Mouse (Mus musculus) left cerebral cortex, adult 2 months (tissue): ENCODE results near the gene Gm21972. TPM values are rescaled to one million over a fixed set of nuclear protein-coding genes. Genes with fewer than 3 reads are reported as not detected.

ENCODE experiments used
- DNase-seq, 2 experiments: peaks; one replicate each; pipeline ENCODE4 v3.0.0; 2021 to 2022; ENCODE audit warnings: low spot score in 2 of 2, mixed read lengths in 1 of 2; ENCODE audit errors: extremely low spot score in 1 of 2
- H3K27ac ChIP-seq: fragments of 200-600 bp; 2 replicates; pipeline ENCODE4 v1.8.1; 2022
- H3K4me3 ChIP-seq: fragments of 200-600 bp; 2 replicates; pipeline ENCODE4 v1.8.1; 2022
- CTCF ChIP-seq: fragments of 200-600 bp; IDR thresholded peaks from 2 replicates; pipeline ENCODE4 v1.8.1; 2022; ENCODE audit warnings: antibody characterized with exemption, mild to moderate bottlenecking, moderate library complexity
- intact Hi-C: fragments of 180-260 bp; cut with DNase I; formaldehyde crosslinking; loops from one replicate; pipeline ENCODE4 v1.15.1; 2025
- long read RNA-seq, 2 experiments: library from polyadenylated mRNA; stranded (forward); transcript quantifications; one replicate each; pipeline ENCODE4 v2.0.0; 2021; ENCODE audit warnings: borderline mapping rate in 2 of 2
- total RNA-seq, 2 experiments: library from RNA; stranded (reverse); gene quantifications; 2 replicates each; pipeline ENCODE4 v1.2.3; 2021

Gene Gm21972
- total RNA-seq: 1 to 10 TPM; 3.5 to 5.4 TPM
- long read RNA-seq, experiment 1: 0 reads
- long read RNA-seq, experiment 2: 0 reads

GRCm38 (mm10) chr1:86133337-86133736 is at the start of gene Gm21972:
Gm21972 (plus strand) TSS chr1:86133637.
- Histone ChIP-seq H3K27ac (no peak within 1 kb of the TSS), H3K4me3 (no peak within 1 kb of the TSS)
- TF ChIP-seq CTCF: no peak
- intact Hi-C loops: no loop called here
- no peak for DNase-seq

DNA sequence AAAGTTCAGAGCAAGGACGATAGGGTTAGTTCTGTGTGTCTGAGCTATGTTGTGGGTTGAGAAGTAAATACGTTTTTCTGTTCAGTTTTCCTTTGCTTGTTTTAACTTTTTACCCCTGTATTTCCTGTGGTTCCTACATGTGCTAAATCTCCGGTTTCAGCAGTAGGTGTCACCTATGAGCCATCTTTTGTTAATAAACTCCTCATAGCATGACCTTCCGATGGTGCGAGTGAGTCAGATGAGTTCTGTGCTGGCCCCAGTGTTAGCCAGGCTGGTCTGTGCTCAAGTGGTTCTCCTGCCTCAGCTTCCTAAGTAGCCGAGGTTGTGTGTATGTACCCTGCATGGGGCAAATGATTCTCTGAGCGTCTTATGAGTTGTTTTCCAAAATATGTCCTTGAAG is 39.0 kb upstream of the Gm21972 start:
- no peak for TF ChIP-seq CTCF
- DNase-seq: no peak
- intact Hi-C loops: no loop called here

GRCm38 (mm10) chr1:86105054-86105453 is 28.4 kb upstream of the Gm21972 start:
- no peak for DNase-seq
- H3K4me3 ChIP-seq: no peak overlapping the region
- intact Hi-C loops: no loop called here
- no peak overlapping the region for H3K27ac ChIP-seq
- no peak for TF ChIP-seq CTCF

More for the DNA sequence above, 39.0 kb upstream of the Gm21972 start:
- H3K27ac ChIP-seq: no peak overlapping the region
- H3K4me3 ChIP-seq: no peak overlapping the region

GRCm38 (mm10) chr1:86111779-86112178 is 21.7 kb upstream of the Gm21972 start, which contains the start of gene Htr2b:
Htr2b (minus strand) TSS chr1:86111970.
- peak; percentile 10; the same call in 1 of the 2 replicates for TF ChIP-seq CTCF
- H3K4me3 ChIP-seq: no peak within 1 kb of the TSS
- H3K27ac ChIP-seq: peak within 1 kb of the TSS; percentile 41; the same call in 1 of the 2 replicates
- intact Hi-C loops: no loop called here
- peak; percentile 23 to 25 for DNase-seq

- no peak for DNase-seq
- no peak for TF ChIP-seq CTCF
- intact Hi-C loops: no loop called here
- H3K4me3 ChIP-seq: no peak overlapping the region
- H3K27ac ChIP-seq: no peak overlapping the region
Observed at GRCm38 (mm10) chr1:86114141-86114540, 19.3 kb upstream of the Gm21972 start.

DNA sequence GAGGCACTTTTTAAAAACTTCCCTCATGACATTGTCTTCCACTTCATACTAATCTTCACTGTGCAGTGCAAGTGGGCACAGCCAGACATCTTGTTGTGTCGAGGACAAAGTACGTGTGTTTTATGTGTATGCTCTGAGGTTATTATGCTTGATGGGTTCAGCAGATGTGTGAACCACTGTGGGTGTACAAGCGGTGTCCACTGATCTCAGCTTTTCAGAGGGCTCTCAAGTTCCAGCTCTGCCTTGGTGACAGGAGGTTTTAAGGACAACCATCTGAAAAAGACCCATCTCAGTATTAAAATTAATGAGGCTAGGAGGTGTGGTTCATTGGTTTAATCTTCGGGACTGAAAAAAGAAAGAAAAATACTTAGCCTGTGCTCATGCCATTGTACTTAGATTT is 13.9 kb upstream of the Gm21972 start:
- Histone ChIP-seq H3K4me3 (no peak overlapping the region), H3K27ac (no peak overlapping the region)
- intact Hi-C loops: no loop called here
- no peak for DNase-seq
- TF ChIP-seq CTCF: no peak

GRCm38 (mm10) chr1:86126036-86126435 is 7.4 kb upstream of the Gm21972 start:
- no peak overlapping the region for H3K4me3 ChIP-seq
- intact Hi-C loops: no loop called here
- DNase-seq: no peak

GRCm38 (mm10) chr1:86135315-86135714 is 1.9 kb downstream of the Gm21972 start:
- no peak overlapping the region for H3K4me3 ChIP-seq
- DNase-seq: no peak
- no peak overlapping the region for H3K27ac ChIP-seq
- intact Hi-C loops: no loop called here
- TF ChIP-seq CTCF: no peak

More at GRCm38 (mm10) chr1:86126036-86126435, 7.4 kb upstream of the Gm21972 start:
- H3K27ac ChIP-seq: no peak overlapping the region
- TF ChIP-seq CTCF: no peak

- TF ChIP-seq CTCF: no peak
- Histone ChIP-seq H3K4me3 (no peak overlapping the region), H3K27ac (no peak overlapping the region)
- no peak for DNase-seq
- intact Hi-C loops: no loop called here
Observed at GRCm38 (mm10) chr1:86141081-86141480, 7.6 kb downstream of the Gm21972 start.

DNA sequence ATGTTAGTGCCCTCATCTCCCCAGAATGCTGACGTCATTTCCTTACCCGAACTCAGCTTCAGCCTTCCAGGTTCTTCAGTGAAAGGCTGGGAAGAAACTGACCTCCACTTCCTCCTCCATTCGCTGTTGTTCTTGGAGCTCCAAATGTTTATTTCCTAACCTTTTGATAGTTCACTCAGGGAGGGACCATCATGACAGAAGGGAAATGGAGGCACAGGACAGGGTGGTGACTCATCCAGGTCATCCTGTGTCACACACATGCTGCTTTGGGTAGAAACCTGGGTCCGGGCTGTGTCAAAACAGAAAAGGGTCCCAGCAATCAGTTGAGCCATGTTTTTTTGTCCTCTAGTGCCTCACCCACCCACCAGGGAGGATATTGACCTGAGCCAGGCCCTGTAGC is 9.7 kb downstream of the Gm21972 start:
- no peak for DNase-seq
- Histone ChIP-seq H3K4me3 (no peak overlapping the region), H3K27ac (no peak overlapping the region)
- no peak for TF ChIP-seq CTCF
- intact Hi-C loops: no loop called here

GRCm38 (mm10) chr1:86144001-86144944 is 10.8 kb downstream of the Gm21972 start:
- no peak for DNase-seq
- H3K4me3 ChIP-seq: no peak overlapping the region
- H3K27ac ChIP-seq: no peak overlapping the region
- intact Hi-C loops: no loop called here
- TF ChIP-seq CTCF: peak; percentile 23

GRCm38 (mm10) chr1:86146293-86146692 is 12.9 kb downstream of the Gm21972 start:
- H3K4me3 ChIP-seq: no peak overlapping the region
- H3K27ac ChIP-seq: no peak overlapping the region
- intact Hi-C loops: no loop called here
- DNase-seq: no peak
- TF ChIP-seq CTCF: no peak

DNA sequence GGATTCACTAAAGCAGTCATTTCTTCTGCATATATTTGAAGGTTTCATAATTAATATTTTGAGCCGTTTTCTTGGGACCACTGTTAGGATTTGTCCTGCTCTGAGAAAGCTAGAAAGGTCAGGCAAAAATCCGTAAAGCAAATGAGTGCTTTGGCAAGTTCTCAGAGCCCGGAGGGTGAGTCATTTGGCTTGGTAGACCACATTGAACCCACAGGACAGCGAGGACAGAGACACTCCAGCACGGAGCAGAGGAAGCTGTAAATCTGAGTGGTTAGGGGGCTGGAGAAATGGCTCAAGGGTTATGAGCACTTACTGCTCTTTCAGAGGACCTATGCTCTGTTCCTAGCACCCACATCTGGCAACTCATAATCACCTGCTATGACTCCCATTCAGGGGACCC is 14.1 kb downstream of the Gm21972 start:
- no peak for TF ChIP-seq CTCF
- H3K4me3 ChIP-seq: no peak overlapping the region
- intact Hi-C loops: no loop called here
- H3K27ac ChIP-seq: no peak overlapping the region
- no peak for DNase-seq
